25 mouse cellular contexts compared by ENCODE assay signal in genomic region chr6:28582847-28583246, GRCm38 (mm10).
A peak's percentile ranks its signal among the peaks of the same experiment; 100 is the strongest.
DNase-seq lines count a peak whose midpoint lies in the region; ATAC-seq and TF ChIP-seq lines count a peak whose summit lies in the region.
"Had no signal": no experiment of that assay in that cellular context is flagged by ENCODE, and none has a peak within 500 bp of the region (broad histone marks: within the 10 kb centered on the region; RNA-seq: fewer than 3 reads in every experiment).

No protein-coding gene starts in this region.

- peak overlapping the region; percentile 71 for H3K27ac ChIP-seq in CH12.LX (ENCODE audit: insufficient read depth, low read depth)
- H3K27ac ChIP-seq in lung, postnatal 0 days (ENCODE audit: low read length), result no peak overlapping the region
- H3K27ac ChIP-seq: embryonic facial prominence, embryonic 13.5 days; embryonic facial prominence, embryonic 15.5 days; forebrain, embryonic 10.5 days; forebrain, embryonic 12.5 days had no signal

- H3K36me3 ChIP-seq in CH12.LX (replicated peaks in 1 of 2; ENCODE audit: control insufficient read depth in 1 of 2, insufficient read depth in 1 of 2, low read length in 1 of 2), result peaks cover 0 to 53% of the 10 kb centered on the region in 2 experiments
- no peaks in the 10 kb centered on the region for H3K36me3 ChIP-seq in lung, postnatal 0 days (ENCODE audit: insufficient read depth, low read length)
- H3K36me3 ChIP-seq: embryonic facial prominence, embryonic 13.5 days; embryonic facial prominence, embryonic 15.5 days; forebrain, embryonic 10.5 days; forebrain, embryonic 12.5 days had no signal

- in situ Hi-C loops in CH12.LX (cut with MboI; ENCODE audit: low pct_ligation_motif_present, low pct_unique_long_range_greater_than_20kb, low sequenced_read_pairs), result no loop called here

- TF ChIP-seq CTCF in CH12.LX (conservative IDR thresholded peaks at IDR 0.05 in 1 of 2, IDR thresholded peaks at IDR 0.05 in 1 of 2; ENCODE audit: low read depth in 2 of 2, low read length in 2 of 2), result no peak
- no peak for TF ChIP-seq CTCF in lung, postnatal 0 days (IDR thresholded peaks at IDR 0.05)

- ATAC-seq in lung, postnatal 0 days, result no peak
- ATAC-seq: activated CD4-positive, CD25-positive, alpha-beta regulatory T cell, adult 4 months; forebrain, embryonic 14.5 days; forebrain, embryonic 16.5 days; Patski had no signal

- H3K9ac ChIP-seq in CH12.LX (ENCODE audit: insufficient read depth, low read depth), result no peak overlapping the region; the same call in 1 of the 2 replicates
- no peak overlapping the region for H3K9ac ChIP-seq in lung, postnatal 0 days (replicated peaks; ENCODE audit: low read depth)
- H3K9ac ChIP-seq: embryonic facial prominence, embryonic 13.5 days; embryonic facial prominence, embryonic 15.5 days; forebrain, embryonic 12.5 days had no signal

- H3K9me3 ChIP-seq in CH12.LX (replicated peaks; ENCODE audit: low read length), result no peaks in the 10 kb centered on the region
- no peaks in the 10 kb centered on the region for H3K9me3 ChIP-seq in lung, postnatal 0 days (ENCODE audit: low read length)
- H3K9me3 ChIP-seq: embryonic facial prominence, embryonic 13.5 days; embryonic facial prominence, embryonic 15.5 days; forebrain, embryonic 10.5 days; forebrain, embryonic 12.5 days; G1E had no signal

- peaks cover 11 to 20% of the 10 kb centered on the region in 2 experiments; a peak in 3 of 4 replicates for H3K4me1 ChIP-seq in CH12.LX (ENCODE audit: control insufficient read depth in 1 of 2, insufficient read depth in 2 of 2)
- H3K4me1 ChIP-seq in lung, postnatal 0 days (ENCODE audit: insufficient read depth, low read depth, low read length), result no peaks in the 10 kb centered on the region
- H3K4me1 ChIP-seq: embryonic facial prominence, embryonic 13.5 days; embryonic facial prominence, embryonic 15.5 days; forebrain, embryonic 12.5 days had no signal

- no peak for TF ChIP-seq RAD21 in CH12.LX (IDR thresholded peaks at IDR 0.05; ENCODE audit: low read depth, low read length)

- peaks cover 40% of the 10 kb centered on the region for H3K79me2 ChIP-seq in CH12.LX (replicated peaks; ENCODE audit: control insufficient read depth, extremely low read depth, insufficient read depth, poor library complexity, severe bottlenecking)

- peak overlapping the region; percentile 91 for H3K4me2 ChIP-seq in CH12.LX (ENCODE audit: insufficient read depth, low read depth, poor library complexity, severe bottlenecking)
- H3K4me2 ChIP-seq in lung, postnatal 0 days (replicated peaks; ENCODE audit: low read depth, low read length), result no peak overlapping the region
- H3K4me2 ChIP-seq: embryonic facial prominence, embryonic 13.5 days; embryonic facial prominence, embryonic 15.5 days; forebrain, embryonic 12.5 days had no signal

- 98% methylated on average over 3 of the region's 3 CpGs for WGBS in lung, postnatal 0 days

- dilution Hi-C loops in CH12.LX (cut with MboI; ENCODE audit: extremely low pct_ligation_motif_present, extremely low pct_unique_long_range_greater_than_20kb, low sequenced_read_pairs), result no loop called here

- H3K4me3 ChIP-seq in CH12.LX (replicated peaks in 1 of 3; ENCODE audit: low read depth in 2 of 3, low read length in 2 of 3, poor library complexity in 1 of 3), result no peak overlapping the region
- no peak overlapping the region for H3K4me3 ChIP-seq in lung, postnatal 0 days (ENCODE audit: low read depth, low read length)
- H3K4me3 ChIP-seq: embryonic facial prominence, embryonic 13.5 days; embryonic facial prominence, embryonic 15.5 days; erythroblast, embryonic 14.5 days; forebrain, embryonic 10.5 days; forebrain, embryonic 12.5 days had no signal

- H3K27me3 ChIP-seq in CH12.LX (replicated peaks), result no peaks in the 10 kb centered on the region
- H3K27me3 ChIP-seq in lung, postnatal 0 days (replicated peaks; ENCODE audit: insufficient read depth, low read length), result no peaks in the 10 kb centered on the region
- H3K27me3 ChIP-seq: embryonic facial prominence, embryonic 13.5 days; embryonic facial prominence, embryonic 15.5 days; forebrain, embryonic 12.5 days; Patski had no signal

- DNase-seq in left cerebral cortex, adult 11 months (ENCODE audit: low spot score), result peak; percentile 22
- DNase-seq in left cerebral cortex, adult 8-10 months (ENCODE audit: low spot score in 2 of 2), result no peak
- DNase-seq in CH12.LX (ENCODE audit: extremely low read depth), result no peak
- peak; percentile 65 for DNase-seq in brain, adult 2 months (ENCODE audit: low read depth, low spot score)
- DNase-seq in telencephalon, adult 2 months (ENCODE audit: low read depth, low spot score), result peak; percentile 63
- DNase-seq in adrenal gland, postnatal 36 days, result no peak
- DNase-seq in lung, postnatal 0 days (ENCODE audit: low spot score), result no peak
- DNase-seq: adrenal gland, adult 8-10 months; adrenal gland, postnatal 14 days; cerebellum, adult 11-12 months; cerebellum, adult 2 months; cerebellum, adult 9-10 months; cerebellum, postnatal 10 days; cerebellum, postnatal 25 days; embryo, embryonic 11 days had no signal

- TF ChIP-seq POLR2A in CH12.LX (IDR thresholded peaks at IDR 0.05; ENCODE audit: low read depth, low read length), result no peak

- no peak for TF ChIP-seq EP300 in CH12.LX (IDR thresholded peaks at IDR 0.05; ENCODE audit: low read length)
- no peak for TF ChIP-seq EP300 in lung, postnatal 0 days (IDR thresholded peaks at IDR 0.05)

TF ChIP-seq in CH12.LX, 34 proteins besides CTCF, POLR2A, EP300 and RAD21:
- no peak for TF ChIP-seq UBTF (IDR thresholded peaks at IDR 0.05; ENCODE audit: low read depth, low read length)
- TF ChIP-seq RCOR1 (conservative IDR thresholded peaks at IDR 0.05; ENCODE audit: low read depth, low read length), result no peak
- no peak for TF ChIP-seq SMC3 (IDR thresholded peaks at IDR 0.05; ENCODE audit: low read depth, low read length)
- TF ChIP-seq PAX5 (IDR thresholded peaks at IDR 0.05; ENCODE audit: low read length), result no peak
- TF ChIP-seq JUN (IDR thresholded peaks at IDR 0.05; ENCODE audit: insufficient read depth, low read depth, low read length), result no peak
- no peak for TF ChIP-seq GABPA (IDR thresholded peaks at IDR 0.05; ENCODE audit: insufficient replicate concordance, low read depth, low read length)
- no peak for TF ChIP-seq CHD1 (IDR thresholded peaks at IDR 0.05; ENCODE audit: low read depth, low read length)
- TF ChIP-seq USF2 (conservative IDR thresholded peaks at IDR 0.05; ENCODE audit: low read depth, low read length), result no peak
- no peak for TF ChIP-seq ZNF384 (IDR thresholded peaks at IDR 0.05; ENCODE audit: low read depth, low read length)
- TF ChIP-seq MAZ (IDR thresholded peaks at IDR 0.05; ENCODE audit: low read depth, low read length), result no peak
- TF ChIP-seq POLR2AphosphoS2 (IDR thresholded peaks at IDR 0.05; ENCODE audit: low read depth, low read length), result no peak
- no peak for TF ChIP-seq CHD2 (IDR thresholded peaks at IDR 0.05; ENCODE audit: low read length)
- no peak for TF ChIP-seq MEF2A (IDR thresholded peaks at IDR 0.05; ENCODE audit: borderline replicate concordance, low read depth, low read length)
- no peak for TF ChIP-seq MYC (IDR thresholded peaks at IDR 0.05; ENCODE audit: low read depth, low read length)
- TF ChIP-seq TCF12 (IDR thresholded peaks at IDR 0.05; ENCODE audit: low read depth, low read length), result no peak
- TF ChIP-seq ELF1 (IDR thresholded peaks at IDR 0.05; ENCODE audit: low read depth, low read length), result no peak
- no peak for TF ChIP-seq ZC3H11A (IDR thresholded peaks at IDR 0.05; ENCODE audit: low read depth, low read length)

Comparison
In these comparisons a context has a peak if more than half of its experiments do, and no peak if none do; other contexts are left out.
1. DNase-seq: peak in left cerebral cortex, adult 11 months (single experiment), brain, adult 2 months (single experiment) and telencephalon, adult 2 months (single experiment); none in left cerebral cortex, adult 8-10 months (0 of 2), CH12.LX (single experiment), adrenal gland, postnatal 36 days (0 of 2) and lung, postnatal 0 days (single experiment).